Mouse (Mus musculus): ENCODE results near the gene Afap1l2. TPM values are rescaled to one million over a fixed set of nuclear protein-coding genes. Genes with fewer than 3 reads are reported as not detected.

The Afap1l2 gene
- not detected in 2 replicates for total RNA-seq (2017)

DNA sequence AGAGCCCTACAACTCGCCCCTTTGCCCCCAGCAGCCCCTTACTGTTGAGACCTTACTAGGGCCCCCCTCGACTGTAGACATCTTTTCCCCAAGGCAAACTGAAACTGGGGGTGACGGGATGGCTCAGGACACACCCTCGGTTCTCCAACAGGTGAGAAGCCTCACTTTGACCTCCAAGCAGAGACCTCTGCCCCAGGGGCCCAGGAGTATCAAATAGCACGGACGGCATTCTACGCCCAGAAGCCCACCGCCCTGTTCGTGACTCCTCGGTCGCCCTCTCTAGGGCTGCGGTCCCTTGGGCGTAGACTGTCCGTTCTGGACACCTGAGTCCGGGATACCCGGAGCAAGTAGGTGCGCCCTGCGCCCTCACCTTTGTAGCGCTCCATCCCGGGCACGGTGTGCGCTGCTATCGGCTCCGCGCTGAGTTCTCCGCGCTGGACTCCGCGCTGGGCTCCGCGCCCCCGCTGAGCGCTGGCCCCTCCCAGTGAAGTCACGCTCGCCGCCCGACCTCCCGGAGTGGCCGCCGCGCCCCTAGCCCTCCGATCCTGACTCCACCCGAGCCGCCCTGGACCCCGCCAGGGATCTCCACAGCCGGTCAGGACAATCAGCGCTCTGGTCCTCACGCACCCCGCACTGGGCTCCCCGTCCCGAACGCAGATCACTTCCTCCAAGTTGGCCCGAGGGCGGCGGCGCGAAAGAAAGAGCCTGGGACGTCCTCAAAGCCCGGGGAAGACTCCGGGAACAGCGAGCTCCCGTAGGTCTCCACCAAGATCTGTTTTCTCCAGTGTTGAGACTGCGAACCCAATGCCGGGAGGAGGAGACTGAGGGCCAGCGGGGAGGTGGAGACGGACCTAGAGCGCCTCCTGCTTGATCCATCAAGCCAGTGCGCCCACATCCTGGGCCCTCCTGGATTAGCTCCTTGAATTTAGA, at the start of gene Afap1l2:
Gene Afap1l2 (minus strand): TSS at position 448 of the 930 bp plus-strand sequence.
- no peak for ATAC-seq (ENCODE audit: extremely low read depth, insufficient number of reproducible peaks, low FRiP score, poor library complexity, severe bottlenecking)

DNA sequence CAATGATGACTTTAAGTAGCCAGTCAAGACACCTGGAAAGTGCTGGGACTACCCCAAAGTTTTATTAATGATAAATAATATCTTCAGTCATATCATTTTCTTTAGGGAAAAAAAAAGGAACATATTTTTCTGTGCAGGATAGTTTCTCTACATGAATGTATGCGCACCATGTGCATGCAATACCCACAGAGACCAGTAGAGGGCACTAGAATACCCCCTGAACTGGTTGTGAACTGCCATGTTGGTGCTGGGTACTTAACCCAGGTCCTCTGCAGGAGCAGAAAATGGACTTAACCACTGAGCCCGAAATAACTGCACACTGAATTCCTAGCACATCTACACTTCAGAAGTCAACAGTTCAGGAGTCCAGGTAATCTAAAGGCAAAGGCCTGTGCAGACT, 49.5 kb upstream of the Afap1l2 start:
- no peak for ATAC-seq (ENCODE audit: extremely low read depth, insufficient number of reproducible peaks, low FRiP score, poor library complexity, severe bottlenecking)

DNA sequence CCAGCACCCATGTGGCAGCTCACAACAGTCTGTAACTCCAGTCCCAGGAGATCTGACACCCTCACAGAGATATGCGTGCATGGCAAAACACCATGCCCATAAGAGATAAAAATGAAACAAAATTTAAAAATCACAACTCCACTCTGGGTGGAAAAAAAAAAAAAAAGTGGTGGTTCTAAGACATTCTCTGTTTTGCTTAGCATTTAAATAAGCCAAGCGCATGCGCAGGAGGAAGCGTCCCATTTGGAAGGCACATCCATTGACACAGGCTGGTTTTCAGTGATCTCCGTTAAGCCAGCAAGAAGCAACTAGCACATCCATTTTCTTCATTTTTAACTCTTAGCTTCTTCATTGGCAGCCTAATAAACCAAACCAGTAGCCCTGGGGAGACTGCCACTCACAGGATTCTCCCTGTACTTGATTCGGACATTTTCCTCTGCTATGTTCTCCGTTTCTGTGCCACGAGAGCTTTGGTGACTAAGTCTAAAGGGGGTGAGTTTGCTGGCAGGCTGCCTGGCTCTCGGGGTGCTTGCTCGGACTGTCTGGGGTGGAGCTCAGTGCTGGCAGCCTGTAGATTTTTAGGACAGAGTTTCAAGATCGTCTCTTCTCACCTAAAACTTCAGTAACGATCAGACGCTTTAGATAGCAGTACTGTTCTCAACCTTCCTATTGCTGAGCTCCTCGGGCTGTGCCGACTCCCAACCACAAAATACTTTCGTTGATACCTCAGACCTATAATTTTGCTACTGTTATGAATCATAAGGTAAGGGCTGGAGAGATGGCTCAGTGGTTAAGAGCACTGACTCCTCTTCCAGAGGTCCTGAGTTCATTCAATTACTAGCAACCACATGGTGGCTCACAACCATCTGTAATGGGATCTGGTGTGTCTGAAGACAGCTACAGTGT, 47.4 kb upstream of the Afap1l2 start:
- no peak for ATAC-seq (ENCODE audit: extremely low read depth, insufficient number of reproducible peaks, low FRiP score, poor library complexity, severe bottlenecking)

DNA sequence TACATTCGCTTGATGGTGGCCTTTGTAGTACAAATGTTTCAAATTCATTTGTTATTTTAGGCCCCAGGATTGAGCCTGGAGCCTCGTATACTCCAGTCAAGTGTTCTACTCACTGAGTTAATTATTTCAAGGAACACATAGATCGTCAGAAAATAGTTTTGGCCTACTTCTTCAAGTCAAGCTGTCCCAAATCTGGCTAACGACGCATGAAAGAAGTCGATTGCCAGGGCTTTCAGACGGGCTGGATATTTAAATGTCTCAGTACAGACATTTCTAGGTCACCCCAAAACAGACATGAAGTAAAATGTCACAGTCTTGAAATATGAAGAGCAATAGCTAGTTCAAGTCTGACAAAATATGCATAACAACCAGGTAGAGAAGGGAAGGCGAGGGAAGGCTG, 44.9 kb upstream of the Afap1l2 start:
- no peak for ATAC-seq (ENCODE audit: extremely low read depth, insufficient number of reproducible peaks, low FRiP score, poor library complexity, severe bottlenecking)

DNA sequence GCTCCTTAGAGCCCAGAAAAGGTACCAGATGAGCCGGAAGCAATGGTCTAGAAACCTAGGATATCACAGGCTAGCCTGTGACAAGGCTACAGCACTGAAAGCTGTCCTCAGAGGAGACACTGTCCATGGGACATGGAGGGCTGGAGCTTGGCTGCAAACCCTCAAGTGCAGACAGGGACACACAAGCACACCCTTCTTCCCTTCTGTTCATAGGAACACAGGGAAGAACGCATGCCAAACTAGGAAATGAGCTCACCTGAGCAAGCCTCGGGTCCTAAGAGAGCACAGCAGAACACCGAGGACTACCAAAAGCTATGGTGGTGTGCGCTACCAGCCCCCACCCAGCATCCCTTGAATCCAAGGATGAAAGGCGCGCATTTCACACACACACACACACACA, 44.0 kb upstream of the Afap1l2 start:
- no peak for ATAC-seq (ENCODE audit: extremely low read depth, insufficient number of reproducible peaks, low FRiP score, poor library complexity, severe bottlenecking)

DNA sequence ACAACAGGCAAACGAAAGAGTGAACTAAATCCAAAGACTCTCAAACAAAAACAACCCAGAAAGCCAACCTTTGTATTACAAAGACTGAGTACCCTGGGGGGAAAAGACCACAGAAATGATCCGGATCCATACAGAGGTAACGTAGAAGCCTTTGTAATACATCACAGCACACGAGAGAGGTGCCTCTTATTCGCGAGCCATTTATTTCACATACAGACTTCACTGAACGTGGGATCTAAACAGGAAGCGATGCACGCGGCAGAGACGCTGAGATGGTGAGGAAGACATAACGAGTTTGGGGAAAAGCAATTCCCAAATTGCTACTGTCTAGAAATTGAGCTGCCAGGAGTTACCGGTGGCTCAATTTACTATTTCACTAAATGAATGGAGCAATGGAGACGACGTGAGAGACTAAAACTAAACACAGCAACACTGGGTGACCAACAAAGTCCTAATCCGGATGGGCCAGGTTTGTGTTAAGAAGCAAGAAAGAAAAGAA, 41.6 kb upstream of the Afap1l2 start:
- ATAC-seq (ENCODE audit: extremely low read depth, insufficient number of reproducible peaks, low FRiP score, poor library complexity, severe bottlenecking) = no peak

DNA sequence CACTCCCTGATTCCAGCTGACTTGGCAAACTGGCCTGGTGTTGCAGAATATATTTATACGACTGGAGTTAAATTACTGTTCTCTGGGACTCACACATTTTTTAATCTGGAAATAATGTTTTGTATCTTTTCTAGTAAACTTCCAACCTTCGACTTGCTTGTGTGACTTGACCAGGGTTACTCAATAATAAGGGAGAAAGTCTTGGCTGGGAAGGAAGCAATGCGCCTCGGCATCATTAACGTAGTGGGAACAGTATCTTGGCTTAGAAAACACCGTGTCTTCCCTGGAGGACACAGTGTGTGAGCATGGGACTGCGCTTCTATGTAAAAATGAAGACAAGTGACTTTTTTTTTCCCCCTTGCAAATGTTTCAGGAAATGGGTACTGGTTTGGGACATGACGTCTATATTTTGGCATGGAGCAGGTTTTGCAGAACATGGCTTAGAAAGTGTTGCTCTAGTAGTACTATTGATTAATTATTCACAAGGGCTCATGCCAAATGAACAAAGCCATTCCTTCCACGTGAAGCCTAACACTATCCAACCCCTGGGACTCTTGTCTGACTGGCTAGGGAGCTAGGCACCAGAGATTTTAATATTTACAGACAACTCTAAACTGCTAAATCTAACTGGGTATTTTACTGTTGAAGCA, 39.8 kb upstream of the Afap1l2 start:
- ATAC-seq (ENCODE audit: extremely low read depth, insufficient number of reproducible peaks, low FRiP score, poor library complexity, severe bottlenecking) = no peak

DNA sequence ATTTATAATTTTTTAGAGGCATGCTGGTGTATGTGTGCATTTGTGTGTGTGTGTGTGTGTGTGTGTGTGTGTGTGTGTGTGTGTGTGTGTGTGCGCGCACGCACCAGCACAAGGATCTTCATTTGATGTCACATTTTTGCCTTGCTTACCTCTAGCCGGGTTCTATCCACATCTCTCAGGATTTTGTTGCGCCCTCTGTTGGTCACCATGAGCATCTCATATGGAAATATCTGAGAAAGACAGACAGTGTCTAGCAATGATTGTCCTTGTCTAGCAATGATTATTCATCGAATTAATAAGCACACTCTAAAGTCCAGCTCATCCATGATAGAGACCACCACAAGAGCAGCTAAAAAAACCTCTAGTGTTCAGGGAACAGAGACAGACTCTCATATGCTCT, 31.2 kb upstream of the Afap1l2 start:
- ATAC-seq (ENCODE audit: extremely low read depth, insufficient number of reproducible peaks, low FRiP score, poor library complexity, severe bottlenecking) = no peak

DNA sequence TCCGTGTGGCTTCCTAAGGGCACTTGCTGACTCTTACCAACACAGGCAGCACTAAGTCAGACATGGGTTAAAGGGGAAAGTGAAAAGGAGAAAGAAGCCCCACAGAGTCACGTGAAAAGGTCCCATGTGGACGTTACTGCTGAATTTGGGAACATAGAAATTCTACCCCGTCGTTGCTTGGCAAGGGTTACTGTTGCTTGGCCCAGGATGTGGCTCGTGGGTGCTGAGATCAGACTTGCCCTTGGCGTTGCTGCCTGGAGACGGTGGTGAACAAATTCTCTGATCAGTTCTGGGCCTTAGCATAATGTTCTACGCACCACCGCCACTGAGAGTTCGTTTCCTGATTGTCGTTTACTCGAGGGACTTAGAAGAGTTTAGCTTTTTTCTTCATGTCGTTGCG, 28.8 kb upstream of the Afap1l2 start:
- no peak for ATAC-seq (ENCODE audit: extremely low read depth, insufficient number of reproducible peaks, low FRiP score, poor library complexity, severe bottlenecking)

DNA sequence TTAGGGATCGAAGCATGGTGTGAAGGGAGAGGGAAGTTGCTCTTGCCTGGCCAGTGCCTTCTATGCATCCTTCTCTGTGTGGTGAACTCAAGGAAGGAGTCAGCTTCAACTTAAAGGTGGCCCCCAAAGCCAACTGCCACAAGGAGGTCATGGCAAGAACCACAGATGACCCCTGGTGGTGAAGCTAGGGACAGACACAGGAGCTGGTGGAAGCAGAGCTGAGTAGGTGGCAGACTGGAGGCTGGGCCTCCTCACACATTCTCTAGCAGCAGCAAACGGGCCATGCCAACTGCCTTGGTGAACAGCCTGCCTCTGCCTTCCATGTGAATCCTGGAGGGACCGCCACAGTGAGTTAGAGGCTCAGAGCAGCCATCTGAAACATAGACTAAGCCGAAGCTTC, 23.6 kb upstream of the Afap1l2 start:
- peak; percentile 50; the same call in 1 of the 2 replicates for ATAC-seq (ENCODE audit: extremely low read depth, insufficient number of reproducible peaks, low FRiP score, poor library complexity, severe bottlenecking)

DNA sequence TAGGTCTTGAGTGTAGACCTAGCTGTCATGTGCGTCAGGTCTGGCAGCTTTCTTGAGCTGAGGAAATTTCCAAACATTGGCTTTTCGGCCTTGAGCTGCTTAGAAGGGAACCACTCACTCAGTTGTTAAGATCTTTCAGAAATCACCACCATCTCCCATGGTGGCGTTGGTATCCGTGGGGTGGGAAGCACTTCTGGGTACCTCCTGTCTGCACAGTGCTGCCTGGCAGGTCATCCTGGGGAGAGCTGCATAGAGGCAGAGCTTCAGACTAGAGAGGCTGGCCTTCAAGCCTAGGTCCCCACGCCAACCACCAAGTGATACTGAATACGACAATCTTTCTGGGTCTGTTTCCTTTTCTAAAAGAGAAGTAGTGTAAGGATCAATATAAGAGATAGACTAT, 21.4 kb upstream of the Afap1l2 start:
- ATAC-seq (ENCODE audit: extremely low read depth, insufficient number of reproducible peaks, low FRiP score, poor library complexity, severe bottlenecking) = no peak

DNA sequence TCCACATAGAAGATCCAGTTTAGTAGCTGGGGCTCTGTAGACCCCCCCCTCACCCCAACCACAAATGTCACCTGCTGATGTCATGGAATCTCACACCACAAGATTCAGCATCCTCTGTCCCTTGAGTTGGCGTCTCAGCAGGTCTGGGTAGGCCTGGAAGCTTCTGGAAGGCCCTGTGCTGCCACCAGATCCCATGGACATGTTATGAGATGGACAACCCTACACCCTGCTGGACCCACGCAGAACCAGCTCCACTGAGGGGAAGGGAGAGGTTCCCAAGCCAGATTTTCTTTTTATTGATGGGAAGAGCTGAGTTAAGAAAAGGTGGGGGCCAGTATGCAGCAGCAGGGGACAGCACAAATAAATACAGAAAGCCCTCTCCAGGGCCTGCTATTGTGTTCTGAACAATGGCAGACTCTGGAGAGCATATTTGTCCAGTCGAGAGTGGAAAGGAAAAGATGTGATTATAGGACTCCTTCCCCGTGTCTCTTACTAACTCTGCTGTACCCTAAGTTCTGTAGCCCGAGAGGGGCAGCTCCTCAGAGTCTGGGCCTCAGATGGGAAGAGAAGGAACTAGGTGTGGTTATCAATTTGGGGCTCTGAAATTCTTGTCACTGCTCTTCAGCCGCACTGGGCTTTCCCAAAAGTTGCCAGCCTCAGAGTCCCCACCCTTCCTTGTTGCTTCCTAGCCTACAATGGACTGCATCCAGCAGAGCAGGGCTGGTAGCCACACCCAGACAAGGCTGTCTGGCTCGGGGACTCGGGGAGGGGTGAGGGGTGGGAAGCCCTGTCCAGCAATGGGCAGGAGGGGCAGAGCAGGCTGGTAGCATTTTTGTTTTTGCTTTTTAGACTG, 20.5 kb upstream of the Afap1l2 start:
- ATAC-seq (ENCODE audit: extremely low read depth, insufficient number of reproducible peaks, low FRiP score, poor library complexity, severe bottlenecking) = no peak

DNA sequence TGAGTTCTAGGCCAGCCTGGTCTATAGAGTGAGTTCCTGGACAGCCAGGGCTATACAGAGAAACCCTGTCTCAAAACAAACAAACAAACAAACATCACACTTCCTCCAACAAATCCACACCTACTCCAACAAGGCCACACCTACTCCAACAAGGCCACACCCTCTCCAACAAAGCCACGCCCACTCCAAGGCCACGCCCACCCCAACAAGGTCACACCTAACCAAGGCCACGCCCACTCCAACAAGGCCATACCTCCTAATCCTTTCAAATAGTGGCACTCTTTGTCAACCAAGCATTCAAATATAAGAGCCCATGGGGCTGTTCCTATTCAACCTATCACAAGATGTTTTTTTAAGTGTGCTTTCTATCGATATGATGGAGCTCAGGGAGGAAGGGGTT, 18.5 kb upstream of the Afap1l2 start:
- no peak for ATAC-seq (ENCODE audit: extremely low read depth, insufficient number of reproducible peaks, low FRiP score, poor library complexity, severe bottlenecking)

DNA sequence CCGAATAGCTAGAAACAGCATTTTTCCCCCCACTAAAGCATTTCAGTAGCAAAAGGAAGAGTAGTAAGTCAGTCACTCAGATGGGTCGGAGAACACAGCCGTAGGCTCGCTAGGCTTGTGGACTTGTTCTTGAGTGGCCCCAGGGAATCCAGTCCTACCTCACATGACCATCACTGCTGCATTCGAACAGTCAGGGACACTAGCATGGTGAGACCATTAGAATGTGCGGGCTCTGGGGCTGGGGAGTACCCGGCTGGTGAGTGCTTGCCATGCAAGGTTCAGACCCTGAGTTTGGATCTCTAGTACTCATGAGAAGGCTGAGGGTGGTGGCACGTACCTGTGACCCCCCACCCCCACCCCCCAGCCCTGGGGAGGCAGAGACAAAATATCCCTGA, 9.8 kb upstream of the Afap1l2 start:
- ATAC-seq (ENCODE audit: extremely low read depth, insufficient number of reproducible peaks, low FRiP score, poor library complexity, severe bottlenecking) = no peak

DNA sequence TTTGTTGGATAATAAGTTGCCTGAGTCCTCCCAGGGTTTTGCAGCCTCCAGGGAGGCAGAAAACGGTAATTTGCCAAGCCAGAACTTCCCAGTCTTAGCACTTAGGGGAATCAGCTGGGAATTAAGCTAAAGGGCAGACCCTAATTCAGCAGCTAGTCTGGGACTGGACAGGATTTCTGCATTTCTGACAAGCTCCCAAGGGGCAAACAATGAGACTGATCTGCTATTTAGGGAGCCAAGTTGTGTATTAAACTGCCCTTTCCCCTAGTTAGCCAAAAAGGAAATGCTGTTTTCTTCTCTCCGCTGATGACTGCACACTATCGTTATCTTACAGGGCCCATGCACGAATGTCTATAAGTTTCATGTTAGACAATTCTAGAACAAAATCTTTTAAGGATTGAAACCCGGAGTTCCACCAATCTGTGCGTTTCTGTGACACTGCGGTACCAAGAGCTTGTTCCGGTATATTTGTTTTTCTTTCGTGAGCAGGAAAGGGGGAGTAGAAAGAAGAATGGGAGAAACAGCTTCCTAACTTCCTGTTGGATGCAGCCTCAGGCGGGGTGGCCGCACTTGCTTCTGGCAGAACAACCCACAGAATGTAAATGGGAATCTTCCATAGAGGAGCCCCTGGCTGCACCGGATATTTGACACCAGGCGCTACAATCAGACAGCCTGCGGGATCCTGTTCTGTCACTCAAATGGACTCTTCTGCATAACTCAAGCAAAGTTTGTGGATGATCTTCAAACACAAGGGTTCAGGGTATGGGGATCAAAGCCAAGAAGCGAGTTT, 9.2 kb upstream of the Afap1l2 start:
- no peak for ATAC-seq (ENCODE audit: extremely low read depth, insufficient number of reproducible peaks, low FRiP score, poor library complexity, severe bottlenecking)

DNA sequence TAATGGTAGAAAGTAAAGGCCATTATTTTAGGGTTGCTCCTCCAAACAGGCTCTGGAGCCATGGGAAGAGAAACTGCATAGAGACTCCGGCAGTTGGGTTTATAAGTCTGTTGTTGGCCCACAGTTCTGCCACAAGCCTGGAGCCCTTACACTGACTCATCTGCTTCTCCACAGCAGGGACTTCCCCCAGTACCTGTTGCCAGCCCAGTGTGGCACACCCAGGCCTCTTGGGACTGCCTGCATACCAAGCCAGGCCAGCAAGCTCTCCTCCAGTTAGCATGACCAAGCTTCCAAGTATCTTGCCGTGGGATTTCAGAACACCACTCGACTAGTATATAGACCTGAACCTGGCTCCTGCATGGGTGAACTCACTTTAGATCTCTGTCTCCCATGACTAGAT, 6.8 kb upstream of the Afap1l2 start:
- ATAC-seq (ENCODE audit: extremely low read depth, insufficient number of reproducible peaks, low FRiP score, poor library complexity, severe bottlenecking) = peak; percentile 14; the same call in 1 of the 2 replicates

DNA sequence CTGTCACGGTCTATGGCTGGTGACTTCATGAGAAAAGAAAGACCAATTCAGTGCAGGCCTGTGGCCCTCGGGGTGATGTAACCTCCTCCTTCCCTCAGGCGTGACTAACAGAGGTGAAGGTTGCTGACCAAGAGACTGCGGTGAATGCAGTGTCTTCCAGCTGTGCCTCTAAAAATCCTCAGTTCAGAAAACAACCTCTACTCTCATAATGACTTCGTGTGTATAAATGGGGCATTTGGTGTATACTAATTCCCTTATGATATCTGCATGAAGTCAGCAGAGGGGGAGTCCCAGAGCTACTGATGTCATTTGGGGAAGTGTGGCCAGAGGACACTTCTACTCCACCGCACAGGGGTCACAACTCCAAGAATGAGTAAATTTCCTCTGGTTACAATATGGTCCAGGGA, 5.2 kb upstream of the Afap1l2 start:
- peak; percentile 25 for ATAC-seq (ENCODE audit: extremely low read depth, insufficient number of reproducible peaks, low FRiP score, poor library complexity, severe bottlenecking)

DNA sequence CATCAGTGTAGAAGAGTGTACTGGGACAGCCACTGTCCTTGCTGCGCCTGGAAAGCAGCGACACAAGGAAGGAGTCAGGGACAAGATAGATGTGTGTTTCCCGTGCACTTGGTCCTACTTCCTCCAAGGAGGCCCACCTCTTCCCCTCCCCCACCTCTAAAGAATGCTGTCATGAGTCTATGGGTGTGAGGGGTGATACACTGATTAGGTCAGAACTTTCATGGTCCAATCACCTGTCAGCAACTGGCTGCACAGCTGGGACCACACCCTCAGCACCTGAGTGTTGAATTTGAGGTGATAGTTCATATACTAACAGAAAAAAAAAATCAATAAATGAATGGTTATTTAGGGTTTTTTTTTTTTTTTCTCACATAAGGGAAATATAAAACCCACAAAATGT, 4.0 kb upstream of the Afap1l2 start:
- ATAC-seq (ENCODE audit: extremely low read depth, insufficient number of reproducible peaks, low FRiP score, poor library complexity, severe bottlenecking) = no peak

Data from neutrophil, adult 5-6 weeks (primary cell).